Mouse (Mus musculus) cerebellum, adult 2 months (tissue): ENCODE data around the gene Fbp1. TPM values are rescaled to one million over a fixed set of nuclear protein-coding genes. Genes with fewer than 3 reads are reported as not detected.
"Not testable (repeated sequence)": the region's sequence is repeated elsewhere in the genome, so short reads cannot be mapped to it uniquely, and the experiment has no call there.

ENCODE experiments used
- DNase-seq, 2 experiments: peaks; one replicate each; pipeline ENCODE4 v3.0.0; 2021
- H3K27ac ChIP-seq: fragments of 200-500 bp; 2 replicates; pipeline ENCODE4 v1.5.1; 2012; ENCODE audit warnings: low read length, control low read depth, inconsistent platforms; ENCODE audit not compliant: insufficient read depth
- H3K27me3 ChIP-seq: fragments of 200-500 bp; 2 replicates; pipeline ENCODE4 v1.6.1; 2012; ENCODE audit warnings: inconsistent platforms, mild to moderate bottlenecking, low read length, moderate library complexity; ENCODE audit not compliant: control insufficient read depth, insufficient read depth
- H3K4me1 ChIP-seq: fragments of 200-500 bp; 2 replicates; pipeline ENCODE4 v1.6.1; 2011; ENCODE audit warnings: low read length; ENCODE audit not compliant: control insufficient read depth, insufficient read depth
- H3K4me3 ChIP-seq: fragments of 200-500 bp; replicated peaks from 2 replicates; pipeline ENCODE3; 2011; ENCODE audit warnings: mild to moderate bottlenecking, low read depth, low read length, control low read depth; ENCODE audit not compliant: insufficient read depth
- CTCF ChIP-seq: fragments of 200-500 bp; IDR thresholded peaks from 2 replicates; pipeline ENCODE4 v1.5.1; 2011; ENCODE audit warnings: low read depth, mild to moderate bottlenecking, control low read depth, low read length, moderate library complexity, borderline replicate concordance; ENCODE audit not compliant: insufficient read depth
- POLR2A ChIP-seq: fragments of 200-500 bp; IDR thresholded peaks from 2 replicates; pipeline ENCODE4 v1.6.1; 2011; ENCODE audit warnings: low read length, control low read depth, borderline replicate concordance; ENCODE audit not compliant: insufficient read depth
- WGBS: fragments of 180-500 bp; shearing (Covaris S2); methylation state at CpG from one replicate; pipeline ENCODE4 v1.1.7; 2018; 5-methylcytosine and 5-hydroxymethylcytosine counted together
- polyA plus RNA-seq: library from polyadenylated mRNA; depleted of rRNA; stranded (reverse); fragments of >200 nt; gene quantifications from 2 replicates; pipeline ENCODE4 v1.2.3, GENCODE M21; 2012; rRNA removed

Gene Fbp1
- polyA plus RNA-seq, 1 experiment, result not detected

DNA sequence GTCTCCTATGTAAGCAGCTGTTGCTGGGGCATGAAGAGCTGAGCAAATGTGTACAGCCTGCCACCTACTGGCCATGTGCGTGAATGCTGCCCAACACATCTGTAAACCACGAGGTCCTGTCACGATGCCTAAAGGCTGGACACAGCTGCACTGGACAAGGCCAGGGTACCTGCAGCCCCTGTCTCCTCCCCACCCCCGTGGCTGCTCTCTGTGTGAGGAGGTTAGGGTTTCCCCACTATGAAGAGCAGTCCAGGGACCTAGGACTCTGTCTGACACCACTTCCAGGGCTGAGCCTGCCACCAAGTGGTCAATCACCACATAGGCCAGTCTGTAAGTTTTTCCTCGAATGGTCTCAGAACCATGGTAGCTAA is 31.8 kb downstream of the Fbp1 start:
- WGBS, result 3% methylated on average over 5 of the region's 5 CpGs
- Histone ChIP-seq H3K4me1 (no peaks in the 10 kb centered on the region), H3K27ac (no peak overlapping the region), H3K4me3 (no peak overlapping the region), H3K27me3 (no peaks in the 10 kb centered on the region)
- peak; percentile 37 to 50 for DNase-seq
- peak; percentile 74 for TF ChIP-seq CTCF
- TF ChIP-seq POLR2A, result no peak

DNA sequence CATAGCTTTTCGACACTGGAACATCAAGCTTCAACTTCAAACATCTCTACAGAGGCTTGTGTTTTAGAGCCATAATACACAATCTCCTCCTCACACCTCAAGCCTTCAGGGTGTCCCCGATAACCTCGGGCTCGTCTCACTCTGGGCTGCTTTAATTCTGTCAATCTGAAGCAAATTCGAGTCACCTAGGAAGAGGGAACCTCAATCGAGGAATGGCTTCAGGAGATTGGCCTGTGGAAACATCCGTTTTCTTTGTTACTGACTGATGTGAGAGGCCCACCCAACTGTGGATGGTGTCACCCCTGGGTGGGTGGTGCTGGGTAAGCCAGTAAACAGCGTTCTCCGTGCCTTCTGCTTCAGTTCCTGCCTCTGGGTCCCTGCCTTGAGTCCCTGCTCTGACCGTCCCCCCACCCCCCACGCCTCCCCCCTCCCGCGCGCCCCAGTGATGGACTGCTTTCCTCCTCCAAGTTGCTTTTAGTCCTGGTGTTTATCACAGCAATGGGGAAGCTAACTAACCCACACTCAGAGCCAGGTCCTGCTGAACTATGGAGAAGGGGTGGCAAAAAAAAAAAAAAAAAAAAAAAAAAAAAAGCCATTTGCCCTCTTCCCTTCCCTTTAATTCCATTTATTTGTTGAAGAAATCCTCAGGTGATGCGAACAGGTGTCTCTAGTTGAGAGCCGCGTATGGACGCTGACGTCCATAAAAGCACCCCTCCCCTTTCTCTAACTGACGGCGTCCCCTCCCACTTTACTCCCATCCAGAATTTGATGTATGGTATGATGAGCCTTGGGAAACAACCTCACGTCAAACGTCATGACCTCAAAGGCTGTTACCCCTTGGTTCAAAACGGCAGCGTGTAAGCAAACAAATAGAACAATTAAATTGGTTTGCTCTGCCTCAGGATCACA is 32.4 kb downstream of the Fbp1 start:
- no peak overlapping the region for H3K27ac ChIP-seq
- no peak overlapping the region for H3K4me3 ChIP-seq
- no peak for DNase-seq
- no peaks in the 10 kb centered on the region for H3K27me3 ChIP-seq
- no peak for TF ChIP-seq POLR2A
- TF ChIP-seq CTCF, result no peak
- H3K4me1 ChIP-seq, result no peaks in the 10 kb centered on the region
- WGBS, result 36% methylated on average over 25 of the region's 25 CpGs

DNA sequence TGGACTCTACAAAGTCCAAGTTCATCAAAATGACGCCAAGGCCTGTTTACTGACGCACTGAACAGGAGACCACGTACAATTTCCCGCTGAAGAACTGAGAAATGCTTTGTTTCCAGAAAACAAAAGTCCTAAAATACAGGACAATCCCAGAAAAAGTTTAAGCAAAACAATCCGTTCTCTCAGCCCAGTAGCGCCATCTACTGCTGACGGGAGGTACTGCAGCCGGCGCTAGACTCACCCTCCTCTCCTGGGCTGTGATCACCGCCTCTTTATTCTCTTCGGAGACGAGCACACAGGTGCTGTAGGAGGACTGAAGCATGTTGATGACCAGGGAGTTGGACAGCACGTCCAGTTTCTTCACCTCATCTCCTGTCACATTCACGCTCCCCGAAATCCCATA is 33.4 kb downstream of the Fbp1 start:
- Histone ChIP-seq H3K27me3 (no peaks in the 10 kb centered on the region), H3K4me3 (no peak overlapping the region), H3K4me1 (no peaks in the 10 kb centered on the region), H3K27ac (no peak overlapping the region)
- TF ChIP-seq POLR2A (no peak), CTCF (peak; percentile 69)
- DNase-seq, result peak; percentile 25 to 59
- WGBS, result 10% methylated on average over 15 of the region's 15 CpGs

DNA sequence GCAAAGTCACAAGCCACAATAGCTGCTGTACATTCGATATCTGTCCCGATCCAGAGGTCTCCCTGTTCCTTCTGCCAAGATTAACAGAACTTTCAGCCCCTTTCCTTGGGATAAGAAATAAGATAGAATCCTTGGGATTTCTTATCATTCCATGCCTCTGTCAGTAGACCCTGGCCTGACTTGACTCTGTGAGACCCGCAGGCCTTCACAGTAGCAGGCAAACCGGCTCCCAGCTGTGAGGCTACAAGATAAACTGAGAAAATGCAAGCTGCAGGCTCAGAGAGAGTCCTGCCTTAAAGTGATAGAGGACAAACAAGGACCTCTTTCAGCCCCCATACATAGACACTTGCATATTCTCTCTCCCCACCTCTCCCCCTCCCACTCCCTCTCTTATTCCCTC is 54.7 kb downstream of the Fbp1 start:
- Histone ChIP-seq H3K4me1 (no peaks in the 10 kb centered on the region), H3K27me3 (no peaks in the 10 kb centered on the region), H3K4me3 (no peak overlapping the region), H3K27ac (no peak overlapping the region)
- TF ChIP-seq POLR2A (no peak), CTCF (no peak)
- 38% methylated on average over 4 of the region's 4 CpGs for WGBS
- no peak for DNase-seq

DNA sequence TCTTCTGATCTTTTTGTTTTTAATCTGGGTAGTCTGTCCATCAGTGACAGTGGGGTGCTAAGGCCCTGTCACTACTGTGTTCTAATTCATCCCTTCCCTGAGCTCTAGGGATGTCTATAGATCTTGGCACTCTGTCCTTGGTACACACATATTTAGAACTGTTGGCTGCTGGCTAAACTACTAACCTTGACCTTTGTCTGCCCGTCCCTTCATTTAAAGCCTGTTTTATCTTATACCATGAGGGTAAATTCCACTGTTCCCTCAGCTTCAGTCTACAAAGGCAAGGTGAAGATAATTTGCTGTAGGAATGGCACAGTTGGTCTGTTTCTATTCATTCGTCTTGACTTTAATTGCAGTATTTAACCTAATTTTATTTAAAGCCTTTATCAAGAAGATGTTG is 55.8 kb downstream of the Fbp1 start:
- no peak overlapping the region for H3K4me3 ChIP-seq
- no peak for TF ChIP-seq CTCF
- TF ChIP-seq POLR2A, result no peak
- DNase-seq, result no peak
- WGBS, result 80% methylated on average over 2 of the region's 2 CpGs
- no peaks in the 10 kb centered on the region for H3K4me1 ChIP-seq
- no peak overlapping the region for H3K27ac ChIP-seq
- H3K27me3 ChIP-seq, result no peaks in the 10 kb centered on the region

DNA sequence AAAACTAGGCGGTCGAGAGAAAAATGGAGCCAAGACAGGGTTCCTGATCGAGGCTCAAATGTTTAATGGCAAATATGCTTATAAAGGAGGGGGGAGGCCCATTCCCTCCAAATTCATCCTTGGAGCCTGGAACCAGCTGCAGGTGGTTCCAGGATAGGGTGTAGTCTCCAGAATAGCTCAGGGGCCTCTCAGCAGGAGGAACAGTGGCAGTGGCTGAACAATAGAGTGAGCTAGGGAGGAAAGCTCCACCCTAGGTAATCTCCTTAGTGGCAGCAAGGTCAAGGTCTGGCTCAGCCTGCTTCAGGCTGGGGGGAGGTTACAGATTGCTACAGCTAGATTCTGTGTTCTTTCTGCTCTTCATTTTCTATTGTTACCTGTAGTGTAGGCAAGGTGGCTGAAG is 72.4 kb downstream of the Fbp1 start:
- DNase-seq, H3K4me3 ChIP-seq, H3K27me3 ChIP-seq, H3K4me1 ChIP-seq, H3K27ac ChIP-seq: not testable (repeated sequence)
- WGBS, result 79% methylated on average over 3 of the region's 3 CpGs

Other genes starting within 250 kb of the Fbp1 start
- 7.2 and 7.6 TPM in 2 replicates for gene Platr25, start 127.6 kb downstream of the Fbp1 start, polyA plus RNA-seq
- gene Gm5141, start 102.5 kb downstream of the Fbp1 start, polyA plus RNA-seq, result 2.9 and 3.9 TPM in 2 replicates
- gene Fbp2, start 29.9 kb downstream of the Fbp1 start, polyA plus RNA-seq, result not detected in 2 replicates
- gene 2010111I01Rik, start 76.6 kb upstream of the Fbp1 start, polyA plus RNA-seq, result 123 and 126 TPM in 2 replicates